In genomic region chr1:133815747-133816491, GRCm38 (mm10) we compare ENCODE assay signal across 8 mouse cellular contexts. TPM values are rescaled to one million over a fixed set of nuclear protein-coding genes. Genes with fewer than 3 reads are reported as not detected.
DNase-seq lines count a peak whose midpoint lies in the region; ATAC-seq and TF ChIP-seq lines count a peak whose summit lies in the region.
"Had no signal": no experiment of that assay in that cellular context is flagged by ENCODE, and none has a peak within 500 bp of the region (broad histone marks: within the 10 kb centered on the region; RNA-seq: fewer than 3 reads in every experiment).

No protein-coding gene starts in this region.

- no peak for TF ChIP-seq RAD21 in MEL (IDR thresholded peaks at IDR 0.05; ENCODE audit: low read depth, low read length)

- H3K4me2 ChIP-seq in forebrain, embryonic 14.5 days (ENCODE audit: low read length), result no peak overlapping the region

- 53% methylated on average over 12 of the region's 12 CpGs for WGBS in lung, adult 2 months
- 77% methylated on average over 12 of the region's 12 CpGs for WGBS in forebrain, embryonic 14.5 days

- no peaks in the 10 kb centered on the region for H3K9me3 ChIP-seq in MEL (replicated peaks; ENCODE audit: insufficient read depth, low read length)
- no peaks in the 10 kb centered on the region for H3K9me3 ChIP-seq in forebrain, embryonic 14.5 days (replicated peaks; ENCODE audit: control insufficient read depth, low read length)

- no peak overlapping the region for H3K4me3 ChIP-seq in lung, adult 2 months (replicated peaks; ENCODE audit: extremely low read depth, low read depth, low read length)
- peak overlapping the region; percentile 2 to 38 for H3K4me3 ChIP-seq in MEL (ENCODE audit: control insufficient read depth in 1 of 2, insufficient read depth in 1 of 2, low read depth in 2 of 2, low read length in 2 of 2)
- H3K4me3 ChIP-seq in forebrain, embryonic 14.5 days (ENCODE audit: low read depth, low read length), result no peak overlapping the region
- H3K4me3 ChIP-seq: layer of hippocampus, adult 2 months had no signal

- peak overlapping the region; percentile 94 for H3K27ac ChIP-seq in MEL (ENCODE audit: control insufficient read depth, low read depth, low read length)
- H3K27ac ChIP-seq in forebrain, embryonic 14.5 days (ENCODE audit: low read depth, low read length), result no peak overlapping the region
- H3K27ac ChIP-seq: layer of hippocampus, adult 2 months had no signal

- H3K79me2 ChIP-seq in MEL (ENCODE audit: control insufficient read depth, insufficient read depth, low read length, poor library complexity), result no peaks in the 10 kb centered on the region

- H3K9ac ChIP-seq in MEL (ENCODE audit: control insufficient read depth, low read depth, low read length, poor library complexity, severe bottlenecking), result peak overlapping the region; percentile 59
- H3K9ac ChIP-seq in forebrain, embryonic 14.5 days (ENCODE audit: low read length), result no peak overlapping the region

- TF ChIP-seq POLR2A in lung, adult 2 months (IDR thresholded peaks at IDR 0.05; ENCODE audit: borderline replicate concordance, extremely low read depth, low read depth, low read length), result no peak
- TF ChIP-seq POLR2A in MEL (IDR thresholded peaks at IDR 0.05; ENCODE audit: control insufficient read depth in 1 of 2, insufficient read depth in 1 of 2, low read depth in 1 of 2, low read length in 2 of 2, poor library complexity in 1 of 2), result no peak

- peak; percentile 82 for ATAC-seq in erythroid progenitor cell, adult 5-6 weeks (replicated peaks; ENCODE audit: low FRiP score, poor library complexity, severe bottlenecking)
- no peak for ATAC-seq in forebrain, embryonic 14.5 days

- no peaks in the 10 kb centered on the region for H3K27me3 ChIP-seq in MEL (ENCODE audit: control insufficient read depth in 1 of 2, insufficient read depth in 2 of 2, low read length in 2 of 2)
- no peaks in the 10 kb centered on the region for H3K27me3 ChIP-seq in forebrain, embryonic 14.5 days (replicated peaks; ENCODE audit: control insufficient read depth, insufficient read depth, low read length)

- H3K4me1 ChIP-seq in lung, adult 2 months (ENCODE audit: control insufficient read depth, insufficient read depth, low read length), result no peaks in the 10 kb centered on the region
- peaks cover 8 to 31% of the 10 kb centered on the region in 2 experiments for H3K4me1 ChIP-seq in MEL (ENCODE audit: control insufficient read depth in 1 of 2, insufficient read depth in 2 of 2, low read length in 2 of 2)
- H3K4me1 ChIP-seq in forebrain, embryonic 14.5 days (ENCODE audit: control insufficient read depth, insufficient read depth, low read length), result no peaks in the 10 kb centered on the region

- no peak for TF ChIP-seq CTCF in lung, adult 2 months (IDR thresholded peaks at IDR 0.05; ENCODE audit: insufficient read depth, low read length)
- TF ChIP-seq CTCF in MEL (IDR thresholded peaks at IDR 0.05 in 2 of 3, conservative IDR thresholded peaks at IDR 0.05 in 1 of 3; ENCODE audit: control insufficient read depth in 1 of 3, insufficient read depth in 1 of 3, low read depth in 2 of 3, low read length in 3 of 3, poor library complexity in 1 of 3, severe bottlenecking in 1 of 3), result no peak

- TF ChIP-seq EP300 in MEL (IDR thresholded peaks at IDR 0.05; ENCODE audit: low read depth in 1 of 2, low read length in 2 of 2), result peak; percentile 63 to 80

- peaks cover 0 to 27% of the 10 kb centered on the region in 2 experiments; a peak in 2 of 4 replicates for H3K36me3 ChIP-seq in MEL (ENCODE audit: control insufficient read depth in 1 of 2, insufficient read depth in 2 of 2, low read length in 2 of 2)
- H3K36me3 ChIP-seq in forebrain, embryonic 14.5 days (ENCODE audit: control insufficient read depth, insufficient read depth, low read length), result no peaks in the 10 kb centered on the region

- peak; percentile 19 for DNase-seq in lung, postnatal 36 days
- DNase-seq in lung, adult 2 months, result no peak
- DNase-seq in MEL (ENCODE audit: low read depth, low spot score), result peak; percentile 89
- DNase-seq in naive thymus-derived CD4-positive, alpha-beta T cell, adult 2 months (ENCODE audit: low read depth), result peak; percentile 78
- DNase-seq in forebrain, embryonic 14.5 days (ENCODE audit: low spot score), result no peak
- no peak for DNase-seq in layer of hippocampus, adult 9-10 months (ENCODE audit: low spot score)

TF ChIP-seq in MEL, 35 proteins besides CTCF, POLR2A, EP300 and RAD21:
- TF ChIP-seq TCF12 (IDR thresholded peaks at IDR 0.05; ENCODE audit: low read depth, low read length) (peak; percentile 48; the same call in 1 of the 2 replicates), MEF2A (IDR thresholded peaks at IDR 0.05; ENCODE audit: extremely low read depth, insufficient replicate concordance, low read depth, low read length, poor library complexity, severe bottlenecking) (no peak), MAX (IDR thresholded peaks at IDR 0.05; ENCODE audit: low read length) (0 out of 2 replicates have a peak, but pooled peaks have one; percentile 36), ETS1 (IDR thresholded peaks at IDR 0.05; ENCODE audit: low read depth, low read length) (peak; percentile 96), SIN3A (IDR thresholded peaks at IDR 0.05; ENCODE audit: low read length) (peak; percentile 21; the same call in 1 of the 2 replicates), CHD2 (IDR thresholded peaks at IDR 0.05; ENCODE audit: low read length) (no peak), E2F4 (IDR thresholded peaks at IDR 0.05; ENCODE audit: borderline replicate concordance, low read depth, low read length) (no peak), ELF1 (IDR thresholded peaks at IDR 0.05; ENCODE audit: low read depth, low read length) (no peak), TBP (IDR thresholded peaks at IDR 0.05; ENCODE audit: low read depth, low read length) (no peak), USF2 (IDR thresholded peaks at IDR 0.05; ENCODE audit: borderline replicate concordance in 1 of 2, insufficient read depth in 1 of 2, low read depth in 1 of 2, low read length in 2 of 2) (no peak), GATA1 (IDR thresholded peaks at IDR 0.05; ENCODE audit: low read depth, low read length) (peak; percentile 67), JUND (IDR thresholded peaks at IDR 0.05; ENCODE audit: low read depth, low read length) (peak; percentile 87; the same call in 1 of the 2 replicates), MXI1 (IDR thresholded peaks at IDR 0.05; ENCODE audit: low read depth, low read length) (no peak; the same call in 1 of the 2 replicates), ZMIZ1 (IDR thresholded peaks at IDR 0.05; ENCODE audit: low read depth, low read length) (no peak), NELFE (IDR thresholded peaks at IDR 0.05; ENCODE audit: low read depth, low read length) (no peak), HCFC1 (IDR thresholded peaks at IDR 0.05; ENCODE audit: low read depth, low read length) (0 out of 2 replicates have a peak, but pooled peaks have one; percentile 26), CHD1 (IDR thresholded peaks at IDR 0.05; ENCODE audit: low read depth, low read length) (no peak), GABPA (IDR thresholded peaks at IDR 0.05; ENCODE audit: low read depth, low read length) (no peak), SMC3 (IDR thresholded peaks at IDR 0.05; ENCODE audit: low read depth, low read length) (no peak), MAFK (IDR thresholded peaks at IDR 0.05; ENCODE audit: borderline replicate concordance, low read depth, low read length) (no peak), UBTF (IDR thresholded peaks at IDR 0.05; ENCODE audit: borderline replicate concordance, insufficient read depth, low read depth, low read length) (no peak), RCOR1 (IDR thresholded peaks at IDR 0.05; ENCODE audit: low read depth, low read length) (peak; percentile 23; the same call in 1 of the 2 replicates), MYB (IDR thresholded peaks at IDR 0.05; ENCODE audit: low read depth, low read length) (no peak), TAL1 (IDR thresholded peaks at IDR 0.05; ENCODE audit: low read length) (peak; percentile 69), MAZ (IDR thresholded peaks at IDR 0.05; ENCODE audit: low read depth, low read length) (no peak), ZNF384 (IDR thresholded peaks at IDR 0.05; ENCODE audit: low read depth, low read length) (no peak), POLR2AphosphoS5 (IDR thresholded peaks at IDR 0.05; ENCODE audit: borderline replicate concordance, low read depth, low read length) (no peak), POLR2AphosphoS2 (IDR thresholded peaks at IDR 0.05; ENCODE audit: low read length) (no peak), ZC3H11A (IDR thresholded peaks at IDR 0.05; ENCODE audit: low read depth, low read length) (no peak), ZKSCAN1 (IDR thresholded peaks at IDR 0.05; ENCODE audit: low read depth, low read length) (no peak), BHLHE40 (IDR thresholded peaks at IDR 0.05; ENCODE audit: borderline replicate concordance, low read depth, low read length) (no peak; the same call in 1 of the 2 replicates), NRF1 (IDR thresholded peaks at IDR 0.05; ENCODE audit: insufficient read depth, low read depth, low read length, poor library complexity, severe bottlenecking) (no peak), USF1 (IDR thresholded peaks at IDR 0.05; ENCODE audit: low read depth, low read length) (no peak), MYC (IDR thresholded peaks at IDR 0.05; ENCODE audit: low read depth, low read length) (no peak), KAT2A (conservative IDR thresholded peaks at IDR 0.05; ENCODE audit: low read depth, low read length) (no peak)

RNA-seq across cellular contexts. Expression of gene Atp2b4, which starts 15.1 kb away (rescaled TPM):
- polyA plus RNA-seq in lung, adult 2 months (2012; rRNA removed), result 9.5 and 11.3 TPM in 2 replicates
- 21.1 and 22.9 TPM in 2 replicates for total RNA-seq in MEL (2012; rRNA removed)
- 10 to 100 TPM in 1 of 2 experiments, not detected in 1; 18.8 TPM for polyA plus RNA-seq in MEL (2012; ENCODE audit: insufficient read depth in 1 of 2, insufficient read length in 2 of 2, low read depth in 1 of 2, low replicate concordance in 2 of 2, missing spikeins in 1 of 2)
- total RNA-seq in erythroid progenitor cell, adult 5-6 weeks (2015; ENCODE audit: low replicate concordance), result 306 and 370 TPM in 2 replicates
- total RNA-seq in erythroid progenitor cell, adult 5-6 weeks (2017; ENCODE audit: low replicate concordance), result 354 and 490 TPM in 2 replicates
- polyA plus RNA-seq in forebrain, embryonic 14.5 days (2014; fragmentation: Nextera tagmentation; extraction: Ambion mirVana), result 10.2 and 14.1 TPM in 2 replicates

Comparison
In these comparisons a context has a peak if more than half of its experiments do, and no peak if none do; other contexts are left out.
1. DNase-seq: peak in lung, postnatal 36 days (single experiment), MEL (single experiment) and naive thymus-derived CD4-positive, alpha-beta T cell, adult 2 months (single experiment); none in lung, adult 2 months (single experiment), forebrain, embryonic 14.5 days (single experiment) and layer of hippocampus, adult 9-10 months (single experiment).
2. H3K4me3 ChIP-seq: peak in MEL (2 of 2); none in lung, adult 2 months (single experiment) and forebrain, embryonic 14.5 days (single experiment).